21 mouse cellular contexts compared by ENCODE assay signal in genomic region chr4:81695182-81695581, GRCm38 (mm10).
"Had no signal": no experiment of that assay in that cellular context is flagged by ENCODE, and none has a peak within 500 bp of the region (broad histone marks: within the 10 kb centered on the region; RNA-seq: fewer than 3 reads in every experiment).

No protein-coding gene starts in this region.

- H3K36me3 ChIP-seq: limb, embryonic 10.5 days; limb, embryonic 13.5 days; liver, embryonic 12.5 days; liver, embryonic 15.5 days; lung, embryonic 15.5 days; midbrain, embryonic 10.5 days had no signal

- H3K27me3 ChIP-seq: limb, embryonic 13.5 days; liver, embryonic 12.5 days; liver, embryonic 15.5 days; lung, embryonic 15.5 days; megakaryocyte, embryonic 14.5 days had no signal

- H3K27ac ChIP-seq: layer of hippocampus, adult 2 months; limb, embryonic 10.5 days; limb, embryonic 13.5 days; liver, embryonic 12.5 days; liver, embryonic 15.5 days; lung, embryonic 15.5 days; midbrain, embryonic 10.5 days had no signal

- H3K9me3 ChIP-seq: limb, embryonic 10.5 days; limb, embryonic 13.5 days; liver, embryonic 12.5 days; liver, embryonic 15.5 days; lung, embryonic 15.5 days; megakaryocyte, embryonic 14.5 days; midbrain, embryonic 10.5 days had no signal

- H3K9ac ChIP-seq: limb, embryonic 13.5 days; liver, embryonic 12.5 days; liver, embryonic 15.5 days; lung, embryonic 15.5 days had no signal

- DNase-seq: kidney, adult 18-20 months; kidney, adult 9 months; kidney, postnatal 14 days; kidney, postnatal 4 days; layer of hippocampus, adult 9-11 months; liver; lung, adult 18-20 months; lung, postnatal 10 days; lung, postnatal 36 days; thymus, adult 2 months; thymus, postnatal 14 days; thymus, postnatal 4 days had no signal

- H3K4me3 ChIP-seq: layer of hippocampus, adult 2 months; limb, embryonic 10.5 days; limb, embryonic 13.5 days; liver, embryonic 12.5 days; liver, embryonic 15.5 days; lung, embryonic 15.5 days; megakaryocyte, embryonic 14.5 days; midbrain, embryonic 10.5 days had no signal

- H3K4me1 ChIP-seq: limb, embryonic 10.5 days; limb, embryonic 13.5 days; liver, embryonic 12.5 days; liver, embryonic 15.5 days; lung, embryonic 15.5 days; megakaryocyte, embryonic 14.5 days; midbrain, embryonic 10.5 days had no signal

- ATAC-seq: liver, embryonic 12.5 days; midbrain, embryonic 16.5 days had no signal

- H3K4me2 ChIP-seq: limb, embryonic 13.5 days; liver, embryonic 12.5 days; liver, embryonic 15.5 days; lung, embryonic 15.5 days had no signal
